Mouse (Mus musculus): ENCODE measurements around the gene Dhx57.

DNA sequence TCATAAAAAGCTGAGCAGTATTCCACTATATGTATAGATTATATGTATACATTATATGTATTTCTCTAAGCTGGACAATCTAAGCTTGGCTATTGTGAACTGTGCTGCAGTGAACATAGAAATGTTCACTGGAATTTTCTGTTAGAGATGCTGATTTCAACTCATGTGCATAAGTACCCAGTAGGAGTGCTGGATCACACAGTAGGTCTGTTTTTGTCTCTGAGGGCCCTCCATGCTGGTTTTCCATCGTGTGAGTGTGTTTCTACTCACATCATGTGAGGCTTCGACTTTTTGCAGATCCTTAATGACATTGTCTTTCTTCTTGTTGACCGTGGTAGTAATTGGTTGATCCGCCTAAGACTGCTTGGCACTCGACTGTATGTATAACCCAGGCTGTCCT, 8.6 kb upstream of the Dhx57 start:
- TF ChIP-seq CTCF (IDR thresholded peaks at IDR 0.05; ENCODE audit: borderline replicate concordance, insufficient read depth, low read depth, low read length) (no peak), POLR2A (IDR thresholded peaks at IDR 0.05; ENCODE audit: borderline replicate concordance, insufficient read depth, low read length) (no peak)

Measured in cerebellum, adult 2 months (tissue).